In genomic region chr10:57000892-57001722, GRCm38 (mm10) we compare ENCODE assay signal across 8 mouse cellular contexts.
DNase-seq lines count a peak whose midpoint lies in the region; ATAC-seq and TF ChIP-seq lines count a peak whose summit lies in the region.

No protein-coding gene starts in this region.

- no peaks in the 10 kb centered on the region for H3K4me1 ChIP-seq in ES-Bruce4 (ENCODE audit: control insufficient read depth, insufficient read depth, low read length)
- peaks cover 5% of the 10 kb centered on the region for H3K4me1 ChIP-seq in forebrain, embryonic 10.5 days
- no peaks in the 10 kb centered on the region for H3K4me1 ChIP-seq in neural tube, embryonic 14.5 days (ENCODE audit: control insufficient read depth, insufficient read depth, low read length)

- no peak overlapping the region for H3K27ac ChIP-seq in ES-Bruce4 (ENCODE audit: insufficient read depth, low read length)
- peak overlapping the region; percentile 44; the same call in 1 of the 2 replicates for H3K27ac ChIP-seq in forebrain, embryonic 10.5 days
- no peak overlapping the region for H3K27ac ChIP-seq in neural tube, embryonic 14.5 days (ENCODE audit: low read depth, low read length)

- H3K4me3 ChIP-seq in ES-Bruce4 (ENCODE audit: low read depth, low read length): no peak overlapping the region
- H3K4me3 ChIP-seq in forebrain, embryonic 10.5 days: no peak overlapping the region
- H3K4me3 ChIP-seq in neural tube, embryonic 14.5 days (ENCODE audit: low read depth, low read length): no peak overlapping the region

- ATAC-seq in neural tube, embryonic 14.5 days (ENCODE audit: low read depth): peak; percentile 91

- peak; percentile 34 for TF ChIP-seq CTCF in ES-Bruce4 (IDR thresholded peaks at IDR 0.05; ENCODE audit: low read depth, low read length)
- TF ChIP-seq CTCF in brain, embryonic 14.5 days (IDR thresholded peaks at IDR 0.05; ENCODE audit: borderline replicate concordance, extremely low read depth, insufficient read depth, insufficient read length): peak; percentile 66

- peak; percentile 85 for DNase-seq in brain, embryonic 14.5 days (ENCODE audit: low read depth)
- peak; percentile 41 for DNase-seq in forebrain, embryonic 10.5 days (ENCODE audit: extremely low spot score, low spot score)
- DNase-seq in heart, postnatal 14 days: peak; percentile 21 to 52
- peak; percentile 41 to 50 for DNase-seq in kidney, postnatal 36 days
- peak; percentile 4 to 50 for DNase-seq in lung, adult 18-20 months
- peak; percentile 2 to 5 for DNase-seq in urinary bladder, postnatal 36 days (ENCODE audit: low spot score in 2 of 2)

- 29% methylated on average over 16 of the region's 16 CpGs for WGBS in forebrain, embryonic 10.5 days
- 24% methylated on average over 16 of the region's 16 CpGs for WGBS in neural tube, embryonic 14.5 days

- no peak for TF ChIP-seq EP300 in ES-Bruce4 (IDR thresholded peaks at IDR 0.05; ENCODE audit: insufficient read depth, low read depth, low read length)

- H3K36me3 ChIP-seq in ES-Bruce4 (ENCODE audit: control insufficient read depth, insufficient read depth, low read length, poor library complexity, severe bottlenecking): no peaks in the 10 kb centered on the region
- H3K36me3 ChIP-seq in forebrain, embryonic 10.5 days (replicated peaks): no peaks in the 10 kb centered on the region
- H3K36me3 ChIP-seq in neural tube, embryonic 14.5 days (ENCODE audit: control insufficient read depth, insufficient read depth, low read length): no peaks in the 10 kb centered on the region

- peak overlapping the region; percentile 36 for H3K4me2 ChIP-seq in neural tube, embryonic 14.5 days (ENCODE audit: low read depth, low read length)

- H3K9me3 ChIP-seq in ES-Bruce4 (replicated peaks; ENCODE audit: control insufficient read depth, insufficient read depth, low read length, poor library complexity, severe bottlenecking): no peaks in the 10 kb centered on the region
- H3K9me3 ChIP-seq in forebrain, embryonic 10.5 days: no peaks in the 10 kb centered on the region
- H3K9me3 ChIP-seq in neural tube, embryonic 14.5 days (ENCODE audit: control insufficient read depth, low read length): no peaks in the 10 kb centered on the region

- intact Hi-C loops in heart, postnatal 14 days (cut with DNase I): loop anchor here (1.0 to 10.0 kb wide), 4 partner anchors 181 to 627 kb away; no protein-coding TSS in a partner anchor

- no peaks in the 10 kb centered on the region for H3K27me3 ChIP-seq in ES-Bruce4 (ENCODE audit: control insufficient read depth, insufficient read depth, low read length, poor library complexity, severe bottlenecking)
- H3K27me3 ChIP-seq in forebrain, embryonic 10.5 days (ENCODE audit: poor library complexity, severe bottlenecking): no peaks in the 10 kb centered on the region
- no peaks in the 10 kb centered on the region for H3K27me3 ChIP-seq in neural tube, embryonic 14.5 days (ENCODE audit: control insufficient read depth, insufficient read depth, low read length)

- no peak overlapping the region for H3K9ac ChIP-seq in ES-Bruce4 (ENCODE audit: low read depth, poor library complexity, severe bottlenecking)
- no peak overlapping the region; the same call in 1 of the 2 replicates for H3K9ac ChIP-seq in neural tube, embryonic 14.5 days (replicated peaks; ENCODE audit: low read depth, low read length)

- TF ChIP-seq POLR2A in ES-Bruce4 (IDR thresholded peaks at IDR 0.05; ENCODE audit: insufficient read depth, low read length): no peak
- TF ChIP-seq POLR2A in brain, embryonic 14.5 days (IDR thresholded peaks at IDR 0.05; ENCODE audit: borderline replicate concordance, extremely low read depth, insufficient read depth, insufficient read length, poor library complexity, severe bottlenecking): no peak

Comparison
In these comparisons a context has a peak if more than half of its experiments do, and no peak if none do; other contexts are left out.
1. DNase-seq: peak in every context shown above with its lines; median percentile 85 in brain, embryonic 14.5 days; 46 in kidney, postnatal 36 days; 41 in forebrain, embryonic 10.5 days; 36 in heart, postnatal 14 days; 27 in lung, adult 18-20 months; 4 in urinary bladder, postnatal 36 days.